ENCODE assay signal across 8 mouse cellular contexts in the genomic region with DNA sequence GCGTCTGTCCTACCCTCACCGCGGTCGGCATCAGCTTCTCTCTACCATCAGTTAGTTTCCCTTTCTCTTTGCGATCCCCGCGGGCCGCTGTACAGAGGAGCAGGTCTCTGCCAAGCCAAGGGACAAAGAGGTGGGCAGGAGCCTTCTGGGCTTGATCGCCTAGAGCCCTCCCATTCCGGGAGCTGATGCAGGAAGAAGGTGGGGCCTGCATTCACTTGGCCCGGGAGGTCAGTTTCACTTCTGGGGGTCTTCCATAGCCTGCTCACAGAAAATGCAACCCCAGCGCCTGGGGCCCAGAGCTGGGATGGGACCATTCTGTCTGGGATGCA. TPM values are rescaled to one million over a fixed set of nuclear protein-coding genes. Genes with fewer than 3 reads are reported as not detected.
A peak's percentile ranks its signal among the peaks of the same experiment; 100 is the strongest.
DNase-seq lines count a peak whose midpoint lies in the region; ATAC-seq and TF ChIP-seq lines count a peak whose summit lies in the region.

No protein-coding gene starts in this region.

- DNase-seq in cerebellum, postnatal 14 days: peak; percentile 25 to 39
- peak; percentile 81 for DNase-seq in brain, embryonic 14.5 days (ENCODE audit: low read depth)
- peak; percentile 68 for DNase-seq in gastrocnemius, adult 18-20 months (ENCODE audit: low spot score)
- no peak for DNase-seq in hindbrain, embryonic 14.5 days (ENCODE audit: low spot score)
- peak; percentile 83 for DNase-seq in liver

- 0 out of 2 replicates have a peak, but pooled peaks cover 8% of the 10 kb centered on the region for H3K27me3 ChIP-seq in hindbrain, embryonic 14.5 days (ENCODE audit: control insufficient read depth, insufficient read depth, low read length)
- peaks cover 13% of the 10 kb centered on the region for H3K27me3 ChIP-seq in midbrain, embryonic 15.5 days (replicated peaks)
- H3K27me3 ChIP-seq in stomach, embryonic 16.5 days (ENCODE audit: control insufficient read depth, insufficient read depth, low read length): no peaks in the 10 kb centered on the region

- TF ChIP-seq POLR2A in brain, embryonic 14.5 days (IDR thresholded peaks at IDR 0.05; ENCODE audit: borderline replicate concordance, extremely low read depth, insufficient read depth, insufficient read length, poor library complexity, severe bottlenecking): no peak

- peak overlapping the region; percentile 45 for H3K4me2 ChIP-seq in hindbrain, embryonic 14.5 days (replicated peaks)
- peak overlapping the region; percentile 44 for H3K4me2 ChIP-seq in midbrain, embryonic 15.5 days
- peak overlapping the region; percentile 64 for H3K4me2 ChIP-seq in stomach, embryonic 16.5 days (ENCODE audit: low read depth, low read length)

- H3K36me3 ChIP-seq in hindbrain, embryonic 14.5 days (replicated peaks; ENCODE audit: control insufficient read depth, insufficient read depth): no peaks in the 10 kb centered on the region
- H3K36me3 ChIP-seq in midbrain, embryonic 15.5 days (replicated peaks): no peaks in the 10 kb centered on the region
- H3K36me3 ChIP-seq in stomach, embryonic 16.5 days (ENCODE audit: control insufficient read depth, insufficient read depth, low read length): no peaks in the 10 kb centered on the region

- no peaks in the 10 kb centered on the region for H3K9me3 ChIP-seq in hindbrain, embryonic 14.5 days (ENCODE audit: control insufficient read depth, low read length)
- no peaks in the 10 kb centered on the region for H3K9me3 ChIP-seq in midbrain, embryonic 15.5 days
- no peaks in the 10 kb centered on the region for H3K9me3 ChIP-seq in stomach, embryonic 16.5 days (replicated peaks; ENCODE audit: control insufficient read depth, low read length)

- H3K9ac ChIP-seq in hindbrain, embryonic 14.5 days: peak overlapping the region; percentile 19; the same call in 1 of the 2 replicates
- H3K9ac ChIP-seq in midbrain, embryonic 15.5 days: 0 out of 2 replicates have a peak overlapping the region, but pooled peaks have one; percentile 0
- H3K9ac ChIP-seq in stomach, embryonic 16.5 days (ENCODE audit: low read length): peak overlapping the region; percentile 78

- 0% methylated on average over 12 of the region's 12 CpGs for WGBS in hindbrain, embryonic 14.5 days
- 3% methylated on average over 12 of the region's 12 CpGs for WGBS in midbrain, embryonic 15.5 days
- WGBS in stomach, embryonic 16.5 days: 3% methylated on average over 12 of the region's 12 CpGs

- peak overlapping the region; percentile 23 for H3K4me3 ChIP-seq in hindbrain, embryonic 14.5 days (replicated peaks; ENCODE audit: low read length)
- peak overlapping the region; percentile 21 for H3K4me3 ChIP-seq in midbrain, embryonic 15.5 days
- peak overlapping the region; percentile 60 for H3K4me3 ChIP-seq in stomach, embryonic 16.5 days (replicated peaks; ENCODE audit: low read length)

- no peak for TF ChIP-seq CTCF in brain, embryonic 14.5 days (IDR thresholded peaks at IDR 0.05; ENCODE audit: borderline replicate concordance, extremely low read depth, insufficient read depth, insufficient read length)

- no peak overlapping the region for H3K27ac ChIP-seq in hindbrain, embryonic 14.5 days
- H3K27ac ChIP-seq in midbrain, embryonic 15.5 days: no peak overlapping the region
- H3K27ac ChIP-seq in stomach, embryonic 16.5 days (ENCODE audit: low read length): peak overlapping the region; percentile 87

- no peak for ATAC-seq in cerebellum, adult (ENCODE audit: insufficient number of reproducible peaks, low FRiP score, low TSS enrichment)
- ATAC-seq in hindbrain, embryonic 14.5 days (ENCODE audit: low FRiP score): no peak; the same call in 1 of the 2 replicates
- ATAC-seq in midbrain, embryonic 15.5 days (replicated peaks): no peak
- ATAC-seq in stomach, embryonic 16.5 days (ENCODE audit: insufficient read depth, low FRiP score): peak; percentile 81

- no peaks in the 10 kb centered on the region for H3K4me1 ChIP-seq in hindbrain, embryonic 14.5 days (replicated peaks; ENCODE audit: control insufficient read depth, insufficient read depth, low read length)
- H3K4me1 ChIP-seq in midbrain, embryonic 15.5 days: peaks cover 7% of the 10 kb centered on the region
- H3K4me1 ChIP-seq in stomach, embryonic 16.5 days (ENCODE audit: control insufficient read depth, insufficient read depth, low read length): peaks cover 8% of the 10 kb centered on the region

RNA-seq across cellular contexts. Expression of a gene that starts 0.7 kb away (rescaled TPM):
- 4.7 and 5.6 TPM in 2 replicates for polyA plus RNA-seq in brain, embryonic 14.5 days (2012; rRNA removed)
- 1 to 10 TPM; 1.6 to 2.3 TPM for total RNA-seq in gastrocnemius, adult 18-20 months (2021)
- 4.9 and 5.1 TPM in 2 replicates for polyA plus RNA-seq in hindbrain, embryonic 14.5 days (2014; fragmentation: Nextera tagmentation; extraction: Ambion mirVana)
- polyA plus RNA-seq in midbrain, embryonic 15.5 days (2015; fragmentation: Nextera tagmentation; extraction: Ambion mirVana): 3.5 and 4.0 TPM in 2 replicates
- 31.5 and 31.9 TPM in 2 replicates for polyA plus RNA-seq in stomach, embryonic 16.5 days (2015; fragmentation: Nextera tagmentation; extraction: Ambion mirVana)

RNA-seq across cellular contexts. Expression of a gene that starts 57.7 kb away (rescaled TPM):
- 69.6 and 84.6 TPM in 2 replicates for polyA plus RNA-seq in brain, embryonic 14.5 days (2012; rRNA removed)
- 1 to 10 TPM; 7.0 to 7.8 TPM for total RNA-seq in gastrocnemius, adult 18-20 months (2021)
- polyA plus RNA-seq in hindbrain, embryonic 14.5 days (2014; fragmentation: Nextera tagmentation; extraction: Ambion mirVana): 36.9 and 39.8 TPM in 2 replicates
- 70.6 and 75.7 TPM in 2 replicates for polyA plus RNA-seq in midbrain, embryonic 15.5 days (2015; fragmentation: Nextera tagmentation; extraction: Ambion mirVana)
- polyA plus RNA-seq in stomach, embryonic 16.5 days (2015; fragmentation: Nextera tagmentation; extraction: Ambion mirVana): 75.6 and 77.2 TPM in 2 replicates

RNA-seq across cellular contexts. Expression of a gene that starts 58.1 kb away (rescaled TPM):
- 0.53 and 1.8 TPM in 2 replicates for polyA plus RNA-seq in brain, embryonic 14.5 days (2012; rRNA removed)
- under 1 TPM in 1 of 2 experiments, not detected in 1; 0.55 TPM for total RNA-seq in gastrocnemius, adult 18-20 months (2021)
- polyA plus RNA-seq in hindbrain, embryonic 14.5 days (2014; fragmentation: Nextera tagmentation; extraction: Ambion mirVana): 1.4 and 5.5 TPM in 2 replicates
- polyA plus RNA-seq in midbrain, embryonic 15.5 days (2015; fragmentation: Nextera tagmentation; extraction: Ambion mirVana): 0.42 and 0.98 TPM in 2 replicates
- 0.19 TPM in 1 of 2 replicates, not detected in the other for polyA plus RNA-seq in stomach, embryonic 16.5 days (2015; fragmentation: Nextera tagmentation; extraction: Ambion mirVana)

Comparison
In these comparisons a context has a peak if more than half of its experiments do, and no peak if none do; other contexts are left out.
1. H3K9ac ChIP-seq: peak in every context shown above with its lines; median percentile 78 in stomach, embryonic 16.5 days; 19 in hindbrain, embryonic 14.5 days; 0 in midbrain, embryonic 15.5 days.